ENCODE assay signal across 31 mouse cellular contexts in the genomic region with DNA sequence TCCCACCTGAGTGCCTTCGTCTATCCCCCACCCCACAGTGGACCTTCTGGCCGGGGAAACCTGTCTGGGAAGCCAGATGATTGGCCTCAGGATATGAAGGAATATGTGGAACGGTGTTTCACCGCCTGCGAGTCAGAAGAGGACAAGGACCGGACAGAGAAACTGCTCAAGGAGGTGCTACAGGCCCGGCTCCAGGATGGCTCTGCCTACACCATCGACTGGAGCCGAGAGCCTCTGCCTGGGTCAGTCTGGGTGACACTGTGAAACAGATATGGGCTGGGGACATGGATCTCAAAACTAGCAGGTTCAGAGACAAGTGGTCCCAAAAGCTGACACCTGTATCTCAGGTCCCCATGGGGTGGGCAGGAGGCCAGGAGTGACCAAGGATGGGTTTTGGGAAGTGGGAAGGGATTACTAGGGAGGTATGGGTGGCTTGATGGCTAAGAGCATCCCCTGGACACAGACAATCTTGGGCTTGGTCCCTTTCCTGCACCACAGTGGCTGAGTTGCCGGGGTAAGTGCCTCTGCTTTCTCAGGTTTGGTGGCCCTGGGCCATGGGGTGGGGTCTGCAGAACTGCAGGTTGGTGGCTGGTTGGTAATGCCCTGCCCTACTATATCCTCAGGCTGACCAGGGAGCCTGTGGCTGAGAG. TPM values are rescaled to one million over a fixed set of nuclear protein-coding genes. Genes with fewer than 3 reads are reported as not detected.
A peak's percentile ranks its signal among the peaks of the same experiment; 100 is the strongest.
DNase-seq lines count a peak whose midpoint lies in the region; ATAC-seq and TF ChIP-seq lines count a peak whose summit lies in the region.
"Had no signal": no experiment of that assay in that cellular context is flagged by ENCODE, and none has a peak within 500 bp of the region (broad histone marks: within the 10 kb centered on the region; RNA-seq: fewer than 3 reads in every experiment).

No protein-coding gene starts in this region.

- no peak overlapping the region for H3K9ac ChIP-seq in forebrain, embryonic 11.5 days (ENCODE audit: low read length)
- H3K9ac ChIP-seq in forebrain, postnatal 0 days = no peak overlapping the region
- no peak overlapping the region for H3K9ac ChIP-seq in stomach, postnatal 0 days (ENCODE audit: low read length)
- no peak overlapping the region for H3K9ac ChIP-seq in midbrain, embryonic 15.5 days
- H3K9ac ChIP-seq: embryonic facial prominence, embryonic 12.5 days; heart, embryonic 13.5 days; liver, embryonic 15.5 days; lung, embryonic 15.5 days; neural tube, embryonic 13.5 days had no signal

- peaks cover 3% of the 10 kb centered on the region; the same call in 1 of the 2 replicates for H3K4me1 ChIP-seq in forebrain, embryonic 11.5 days (replicated peaks; ENCODE audit: control insufficient read depth, insufficient read depth, low read length)
- H3K4me1 ChIP-seq in forebrain, postnatal 0 days (ENCODE audit: insufficient read depth) = peaks cover 5% of the 10 kb centered on the region; the same call in 1 of the 2 replicates
- peaks cover 4% of the 10 kb centered on the region for H3K4me1 ChIP-seq in stomach, postnatal 0 days (replicated peaks; ENCODE audit: control insufficient read depth, insufficient read depth)
- peaks cover 10% of the 10 kb centered on the region for H3K4me1 ChIP-seq in midbrain, embryonic 15.5 days

- H3K27ac ChIP-seq in forebrain, embryonic 11.5 days (ENCODE audit: low read depth, low read length) = no peak overlapping the region
- H3K27ac ChIP-seq in forebrain, postnatal 0 days (ENCODE audit: low read depth, low read length) = no peak overlapping the region
- no peak overlapping the region for H3K27ac ChIP-seq in stomach, postnatal 0 days (replicated peaks)
- H3K27ac ChIP-seq in midbrain, embryonic 15.5 days = no peak overlapping the region
- H3K27ac ChIP-seq: embryonic facial prominence, embryonic 12.5 days; heart, embryonic 13.5 days; layer of hippocampus, adult 2 months; liver, embryonic 15.5 days; lung, embryonic 15.5 days; midbrain, embryonic 10.5 days; neural tube, embryonic 13.5 days had no signal

- DNase-seq in forebrain, embryonic 11.5 days (ENCODE audit: low spot score) = peak; percentile 48
- no peak for DNase-seq in forebrain, postnatal 0 days
- DNase-seq in layer of hippocampus, adult 11-12 months (ENCODE audit: low spot score) = peak; percentile 9
- DNase-seq in layer of hippocampus, adult 9-11 months = no peak
- DNase-seq in testis, postnatal 10 days (ENCODE audit: low spot score) = peak; percentile 46
- DNase-seq in testis, postnatal 14 days (ENCODE audit: low spot score) = no peak
- peak; percentile 13 for DNase-seq in stomach, postnatal 0 days (ENCODE audit: low spot score)
- DNase-seq: adrenal gland, adult 2 months; adrenal gland, postnatal 36 days; B cell, adult 2 months; embryo, embryonic 11 days; gastrocnemius, postnatal 25 days; heart, adult 18-20 months; heart, postnatal 10 days; kidney, adult 9 months; kidney, postnatal 10 days; layer of hippocampus, postnatal 36 days; liver; thymus, postnatal 14 days had no signal

- no peak for TF ChIP-seq EP300 in stomach, postnatal 0 days (optimal IDR thresholded peaks at IDR 0.05)

- no peak overlapping the region for H3K4me3 ChIP-seq in forebrain, embryonic 11.5 days (ENCODE audit: low read depth, low read length)
- H3K4me3 ChIP-seq in forebrain, postnatal 0 days (ENCODE audit: low read depth, low read length) = no peak overlapping the region
- H3K4me3 ChIP-seq in stomach, postnatal 0 days (ENCODE audit: low read depth, low read length) = no peak overlapping the region
- no peak overlapping the region for H3K4me3 ChIP-seq in midbrain, embryonic 15.5 days
- H3K4me3 ChIP-seq: embryonic facial prominence, embryonic 12.5 days; heart, embryonic 13.5 days; layer of hippocampus, adult 2 months; liver, embryonic 15.5 days; lung, embryonic 15.5 days; midbrain, embryonic 10.5 days; neural tube, embryonic 13.5 days had no signal

- H3K27me3 ChIP-seq in forebrain, embryonic 11.5 days (ENCODE audit: control insufficient read depth, insufficient read depth, low read length) = no peaks in the 10 kb centered on the region
- no peaks in the 10 kb centered on the region for H3K27me3 ChIP-seq in forebrain, postnatal 0 days (ENCODE audit: insufficient read depth, low read length)
- no peaks in the 10 kb centered on the region for H3K27me3 ChIP-seq in stomach, postnatal 0 days (ENCODE audit: control insufficient read depth, insufficient read depth, low read length)
- no peaks in the 10 kb centered on the region for H3K27me3 ChIP-seq in midbrain, embryonic 15.5 days (replicated peaks)
- H3K27me3 ChIP-seq: embryonic facial prominence, embryonic 12.5 days; heart, embryonic 13.5 days; liver, embryonic 15.5 days; lung, embryonic 15.5 days; neural tube, embryonic 13.5 days had no signal

- H3K4me2 ChIP-seq in forebrain, embryonic 11.5 days (ENCODE audit: low read depth, low read length, severe bottlenecking) = no peak overlapping the region
- H3K4me2 ChIP-seq in forebrain, postnatal 0 days (ENCODE audit: low read depth) = no peak overlapping the region
- no peak overlapping the region for H3K4me2 ChIP-seq in stomach, postnatal 0 days (replicated peaks; ENCODE audit: low read depth)
- H3K4me2 ChIP-seq in midbrain, embryonic 15.5 days = no peak overlapping the region
- H3K4me2 ChIP-seq: embryonic facial prominence, embryonic 12.5 days; heart, embryonic 13.5 days; liver, embryonic 15.5 days; lung, embryonic 15.5 days; neural tube, embryonic 13.5 days had no signal

- 92% methylated on average over 10 of the region's 10 CpGs for WGBS in forebrain, embryonic 11.5 days
- WGBS in forebrain, postnatal 0 days = 98% methylated on average over 10 of the region's 10 CpGs
- 94% methylated on average over 10 of the region's 10 CpGs for WGBS in stomach, postnatal 0 days
- 97% methylated on average over 10 of the region's 10 CpGs for WGBS in midbrain, embryonic 15.5 days

- H3K36me3 ChIP-seq in forebrain, embryonic 11.5 days (ENCODE audit: control insufficient read depth, insufficient read depth, low read length) = peaks cover 55% of the 10 kb centered on the region
- peaks cover 95% of the 10 kb centered on the region for H3K36me3 ChIP-seq in forebrain, postnatal 0 days (ENCODE audit: insufficient read depth)
- peaks cover 72% of the 10 kb centered on the region for H3K36me3 ChIP-seq in stomach, postnatal 0 days (ENCODE audit: control insufficient read depth, insufficient read depth, low read length)
- peaks cover 79% of the 10 kb centered on the region for H3K36me3 ChIP-seq in midbrain, embryonic 15.5 days (replicated peaks)

- no peaks in the 10 kb centered on the region for H3K9me3 ChIP-seq in forebrain, embryonic 11.5 days (ENCODE audit: control insufficient read depth, low read length)
- no peaks in the 10 kb centered on the region for H3K9me3 ChIP-seq in forebrain, postnatal 0 days (ENCODE audit: low read length)
- no peaks in the 10 kb centered on the region for H3K9me3 ChIP-seq in stomach, postnatal 0 days (ENCODE audit: control insufficient read depth, low read length)
- no peaks in the 10 kb centered on the region for H3K9me3 ChIP-seq in midbrain, embryonic 15.5 days
- H3K9me3 ChIP-seq: embryonic facial prominence, embryonic 12.5 days; heart, embryonic 13.5 days; liver, embryonic 15.5 days; lung, embryonic 15.5 days; midbrain, embryonic 10.5 days; neural tube, embryonic 13.5 days had no signal

- no peak for TF ChIP-seq CTCF in forebrain, postnatal 0 days (IDR thresholded peaks at IDR 0.05; ENCODE audit: low read depth)
- no peak for TF ChIP-seq CTCF in stomach, postnatal 0 days (IDR thresholded peaks at IDR 0.05; ENCODE audit: low read depth)

- ATAC-seq in forebrain, embryonic 11.5 days (replicated peaks; ENCODE audit: low FRiP score) = no peak
- ATAC-seq in forebrain, postnatal 0 days = no peak
- ATAC-seq in stomach, postnatal 0 days (ENCODE audit: low FRiP score, low TSS enrichment) = no peak
- ATAC-seq in midbrain, embryonic 15.5 days (replicated peaks) = no peak
- ATAC-seq: activated CD4-positive, CD25-positive, alpha-beta regulatory T cell, adult 4 months; hindbrain, embryonic 16.5 days; intestine, postnatal 0 days had no signal

RNA-seq across cellular contexts. Expression of a gene that starts 6.1 kb away (rescaled TPM):
- polyA plus RNA-seq in forebrain, embryonic 11.5 days (2014; fragmentation: Nextera tagmentation; extraction: Ambion mirVana) = 77.4 and 77.5 TPM in 2 replicates
- total RNA-seq in forebrain, postnatal 0 days (2014; rRNA removed) = 124 and 174 TPM in 2 replicates
- 20.5 and 35.8 TPM in 2 replicates for polyA plus RNA-seq in forebrain, postnatal 0 days (2015; fragmentation: Nextera tagmentation; extraction: Ambion mirVana)
- 14.7 and 20.1 TPM in 2 replicates for polyA plus RNA-seq in stomach, postnatal 0 days (2015; fragmentation: Nextera tagmentation; extraction: Ambion mirVana)
- 102 and 104 TPM in 2 replicates for polyA plus RNA-seq in midbrain, embryonic 15.5 days (2015; fragmentation: Nextera tagmentation; extraction: Ambion mirVana)

RNA-seq across cellular contexts. Expression of a gene that starts 7.3 kb away (rescaled TPM):
- polyA plus RNA-seq in forebrain, embryonic 11.5 days (2014; fragmentation: Nextera tagmentation; extraction: Ambion mirVana) = 1.6 and 2.7 TPM in 2 replicates
- 5.1 and 5.5 TPM in 2 replicates for total RNA-seq in forebrain, postnatal 0 days (2014; rRNA removed)
- 4.4 and 4.8 TPM in 2 replicates for polyA plus RNA-seq in forebrain, postnatal 0 days (2015; fragmentation: Nextera tagmentation; extraction: Ambion mirVana)
- 7.4 and 8.5 TPM in 2 replicates for polyA plus RNA-seq in stomach, postnatal 0 days (2015; fragmentation: Nextera tagmentation; extraction: Ambion mirVana)
- 5.2 and 6.0 TPM in 2 replicates for polyA plus RNA-seq in midbrain, embryonic 15.5 days (2015; fragmentation: Nextera tagmentation; extraction: Ambion mirVana)

RNA-seq across cellular contexts. Expression of a gene that starts 21.7 kb away (rescaled TPM):
- 16.2 and 17.8 TPM in 2 replicates for polyA plus RNA-seq in forebrain, embryonic 11.5 days (2014; fragmentation: Nextera tagmentation; extraction: Ambion mirVana)
- 3.5 and 4.0 TPM in 2 replicates for total RNA-seq in forebrain, postnatal 0 days (2014; rRNA removed)
- 6.7 and 6.9 TPM in 2 replicates for polyA plus RNA-seq in forebrain, postnatal 0 days (2015; fragmentation: Nextera tagmentation; extraction: Ambion mirVana)
- polyA plus RNA-seq in stomach, postnatal 0 days (2015; fragmentation: Nextera tagmentation; extraction: Ambion mirVana) = 119 and 121 TPM in 2 replicates
- 6.2 and 6.4 TPM in 2 replicates for polyA plus RNA-seq in midbrain, embryonic 15.5 days (2015; fragmentation: Nextera tagmentation; extraction: Ambion mirVana)
- total RNA-seq: megakaryocyte progenitor cell, adult 5-6 weeks had no signal
- polyA plus RNA-seq: activated CD4-positive, CD25-positive, alpha-beta regulatory T cell, adult 4 months had no signal

RNA-seq across cellular contexts. Expression of a gene that starts 23.7 kb away (rescaled TPM):
- polyA plus RNA-seq in forebrain, embryonic 11.5 days (2014; fragmentation: Nextera tagmentation; extraction: Ambion mirVana) = 87.3 and 96.0 TPM in 2 replicates
- 180 and 204 TPM in 2 replicates for total RNA-seq in forebrain, postnatal 0 days (2014; rRNA removed)
- 90.0 and 160 TPM in 2 replicates for polyA plus RNA-seq in forebrain, postnatal 0 days (2015; fragmentation: Nextera tagmentation; extraction: Ambion mirVana)
- polyA plus RNA-seq in stomach, postnatal 0 days (2015; fragmentation: Nextera tagmentation; extraction: Ambion mirVana) = 4.1 and 4.3 TPM in 2 replicates
- 115 and 144 TPM in 2 replicates for polyA plus RNA-seq in midbrain, embryonic 15.5 days (2015; fragmentation: Nextera tagmentation; extraction: Ambion mirVana)

Comparison
In these comparisons a context has a peak if more than half of its experiments do, and no peak if none do; other contexts are left out.
1. DNase-seq: peak in forebrain, embryonic 11.5 days (single experiment), layer of hippocampus, adult 11-12 months (single experiment), testis, postnatal 10 days (single experiment) and stomach, postnatal 0 days (single experiment); none in forebrain, postnatal 0 days (single experiment), layer of hippocampus, adult 9-11 months (single experiment) and testis, postnatal 14 days (single experiment).